Mouse (Mus musculus): Measurements from ENCODE around the gene Cdx2.

Cdx2 gene

DNA sequence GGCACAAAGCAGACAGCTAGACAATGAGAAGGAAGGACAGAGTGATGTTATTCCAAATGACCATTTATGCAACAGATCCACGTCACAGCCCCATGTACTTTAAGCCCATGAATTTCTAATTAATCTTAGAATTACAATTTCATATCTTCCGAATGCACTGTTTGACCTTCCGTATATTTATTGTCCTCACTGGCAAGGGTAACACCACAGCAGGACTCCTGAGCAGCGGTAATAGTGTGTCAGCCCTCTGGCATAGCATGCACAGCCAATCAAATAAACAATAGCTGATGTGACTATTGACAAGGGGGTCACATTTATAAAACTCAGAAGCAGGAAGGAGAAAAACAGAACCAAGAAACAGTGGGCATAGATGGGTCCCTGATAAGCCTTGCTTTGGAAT lies 46.3 kb downstream of the Cdx2 start:
- DNase-seq (ENCODE audit: extremely low spot score) = no peak

DNA sequence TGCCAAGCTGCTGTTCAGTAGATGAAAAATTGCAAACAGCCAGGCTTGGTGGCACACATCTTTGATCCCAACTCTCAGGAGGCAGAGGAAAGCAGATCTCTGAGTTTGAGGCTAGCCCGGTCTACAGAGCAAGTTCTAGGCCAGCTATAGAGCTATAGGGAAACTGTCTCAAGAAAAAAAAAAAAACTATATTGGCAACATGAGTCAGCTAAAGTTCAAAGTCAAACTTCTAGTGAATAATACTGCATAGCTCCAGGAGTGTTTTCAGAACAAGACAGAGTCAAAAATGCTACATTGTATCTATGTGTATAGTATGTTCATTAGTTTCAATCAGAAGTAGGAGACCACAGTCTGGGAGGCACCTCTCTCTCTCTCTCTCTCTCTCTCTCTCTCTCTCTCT lies 46.9 kb downstream of the Cdx2 start:
- DNase-seq (ENCODE audit: extremely low spot score) = no peak

Measured in embryo, embryonic 9.5 days (tissue).